Mouse (Mus musculus): ENCODE results near the gene Eif6.
"Not testable (repeated sequence)": the region's sequence is repeated elsewhere in the genome, so short reads cannot be mapped to it uniquely, and the experiment has no call there.

The Eif6 gene

DNA sequence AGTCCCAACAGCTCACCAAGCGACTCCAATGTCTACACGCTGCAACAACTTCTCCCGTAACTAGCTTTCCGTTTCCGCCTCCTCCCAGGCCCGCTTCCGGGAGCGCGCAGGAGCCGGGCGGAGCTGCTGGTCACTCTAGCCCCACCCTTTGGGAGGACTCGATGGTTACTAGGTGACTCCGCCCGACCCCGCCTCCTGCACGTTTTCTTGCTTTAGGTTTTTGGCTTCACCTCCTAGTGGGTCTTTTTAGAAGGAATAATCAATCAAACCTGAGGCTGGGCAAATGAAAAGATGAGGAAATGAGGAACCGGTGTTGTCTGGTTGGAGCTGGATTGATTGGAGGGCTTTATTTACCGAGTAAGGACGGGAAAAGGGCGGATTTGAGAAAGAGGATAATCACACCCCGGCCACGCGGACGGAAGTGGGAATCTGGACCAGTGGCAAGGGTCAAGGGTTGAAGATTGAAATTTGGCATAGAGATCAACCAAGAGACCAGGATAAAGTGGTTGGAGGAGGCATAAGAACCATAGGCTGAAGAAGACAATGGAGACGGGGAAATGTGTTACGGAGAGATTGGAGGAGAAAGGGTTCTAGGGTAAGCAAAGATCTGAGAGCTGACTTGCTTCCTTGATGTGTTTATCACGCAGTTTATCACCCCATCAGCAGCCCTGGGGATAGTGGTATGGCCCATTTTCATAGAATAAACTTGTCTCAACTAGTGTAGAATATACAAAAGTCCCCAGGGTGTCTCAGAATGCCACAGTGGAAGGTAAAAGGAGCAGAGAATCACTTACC is at the start of gene Eif6:
TSS of gene Eif6 (minus strand) at position 296 of the 795 bp plus-strand sequence.
- peak; percentile 91 for DNase-seq (ENCODE audit: low spot score)

DNA sequence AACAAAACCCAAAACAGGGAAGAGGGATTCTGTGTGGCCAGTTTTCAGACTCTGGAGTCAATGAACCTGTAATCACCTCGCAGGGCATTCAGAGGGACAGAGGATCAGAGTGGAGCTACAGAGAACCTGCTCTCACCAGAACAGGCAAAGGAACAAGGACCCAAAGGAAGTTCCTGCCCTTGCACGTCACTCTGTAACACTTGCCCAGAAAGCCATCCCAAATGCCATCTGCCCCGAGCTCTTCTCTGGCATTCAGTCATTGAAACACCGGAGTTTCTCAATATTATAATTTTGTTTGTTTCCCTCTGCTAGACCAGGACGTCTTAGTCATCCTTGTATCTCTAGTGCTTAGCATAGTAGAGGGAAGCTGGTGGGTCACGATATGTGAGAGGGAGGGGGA is 46.9 kb upstream of the Eif6 start:
- no peak for DNase-seq (ENCODE audit: low spot score)

DNA sequence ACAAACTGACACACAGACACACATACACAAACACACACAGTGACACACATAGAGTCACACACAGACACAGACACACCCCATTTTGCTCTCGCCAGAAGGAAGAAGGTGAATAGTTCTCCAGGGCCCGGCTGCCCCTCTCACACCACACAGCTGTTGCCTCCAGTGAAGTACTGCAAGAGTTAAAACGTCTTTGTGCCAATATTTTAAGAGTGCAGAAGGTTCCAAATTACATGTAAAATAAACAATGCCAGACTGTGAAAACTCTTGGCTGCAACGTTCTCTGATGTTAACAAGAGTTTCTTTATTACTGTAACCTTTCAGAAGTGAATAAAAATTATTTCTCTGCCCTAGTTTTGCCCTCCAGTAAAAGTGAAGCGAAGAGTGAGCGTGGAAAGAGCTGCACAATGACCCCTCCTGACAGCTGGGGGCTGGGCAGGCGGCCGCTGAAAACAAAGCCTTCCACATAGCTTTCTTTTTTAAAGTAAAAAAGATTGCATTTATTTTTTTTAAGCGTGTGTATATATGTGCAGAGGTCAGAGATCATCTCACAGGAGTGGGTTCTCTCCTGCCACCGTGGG is 46.3 kb upstream of the Eif6 start:
- DNase-seq (ENCODE audit: low spot score) = no peak

- DNase-seq (ENCODE audit: low spot score) = no peak
These were observed 45.8 kb upstream of the Eif6 start for GRCm38 (mm10) chr2:155872486-155872885.

- no peak for DNase-seq (ENCODE audit: low spot score)
These were observed 43.0 kb upstream of the Eif6 start for GRCm38 (mm10) chr2:155869772-155870171.

DNA sequence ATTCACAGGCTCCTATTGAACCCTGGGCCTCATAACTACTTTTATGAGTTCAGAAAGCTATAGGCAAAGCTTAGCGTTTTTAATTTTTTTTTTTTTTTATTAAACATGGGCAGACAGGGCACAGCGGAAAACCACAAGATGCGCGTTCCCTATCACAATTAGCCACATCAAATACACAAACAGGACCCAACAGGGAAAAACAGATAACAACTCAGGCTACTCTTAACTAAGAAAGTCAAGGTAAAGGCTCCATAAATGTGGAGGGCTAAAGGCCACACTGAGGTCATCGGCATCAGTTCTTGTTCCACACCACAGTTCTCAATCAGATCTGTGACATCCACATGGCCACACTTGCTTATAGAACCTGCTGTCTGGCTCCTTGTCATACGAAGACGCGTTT is 41.6 kb upstream of the Eif6 start:
- no peak for DNase-seq (ENCODE audit: low spot score)

DNA sequence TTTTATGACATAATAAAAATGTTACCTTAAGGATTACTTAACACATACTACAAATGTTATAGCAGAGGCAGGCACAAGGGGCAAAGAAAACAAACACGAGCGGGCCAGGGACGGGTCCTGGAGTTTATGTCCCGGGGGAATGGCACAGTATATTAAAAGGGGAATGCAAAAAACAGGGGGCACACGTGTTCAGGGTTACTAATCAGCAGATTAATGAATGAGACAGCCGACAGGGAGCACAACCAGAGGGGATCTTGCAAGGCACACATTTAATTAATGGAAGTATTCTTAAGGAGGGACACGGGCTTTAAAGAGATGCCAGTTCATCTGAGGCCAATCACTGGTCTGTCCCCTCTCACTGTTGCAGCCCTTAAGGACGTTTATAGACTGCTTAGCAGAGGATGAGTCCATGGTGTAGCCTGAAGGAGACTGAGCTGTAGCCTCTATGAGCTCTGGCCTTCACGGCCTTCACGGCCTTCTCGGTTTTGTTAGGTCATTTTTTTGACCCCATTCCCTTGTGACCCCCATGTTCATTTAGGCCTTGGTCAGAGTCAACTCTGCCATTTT is 36.7 kb upstream of the Eif6 start:
- no peak for DNase-seq (ENCODE audit: low spot score)

DNA sequence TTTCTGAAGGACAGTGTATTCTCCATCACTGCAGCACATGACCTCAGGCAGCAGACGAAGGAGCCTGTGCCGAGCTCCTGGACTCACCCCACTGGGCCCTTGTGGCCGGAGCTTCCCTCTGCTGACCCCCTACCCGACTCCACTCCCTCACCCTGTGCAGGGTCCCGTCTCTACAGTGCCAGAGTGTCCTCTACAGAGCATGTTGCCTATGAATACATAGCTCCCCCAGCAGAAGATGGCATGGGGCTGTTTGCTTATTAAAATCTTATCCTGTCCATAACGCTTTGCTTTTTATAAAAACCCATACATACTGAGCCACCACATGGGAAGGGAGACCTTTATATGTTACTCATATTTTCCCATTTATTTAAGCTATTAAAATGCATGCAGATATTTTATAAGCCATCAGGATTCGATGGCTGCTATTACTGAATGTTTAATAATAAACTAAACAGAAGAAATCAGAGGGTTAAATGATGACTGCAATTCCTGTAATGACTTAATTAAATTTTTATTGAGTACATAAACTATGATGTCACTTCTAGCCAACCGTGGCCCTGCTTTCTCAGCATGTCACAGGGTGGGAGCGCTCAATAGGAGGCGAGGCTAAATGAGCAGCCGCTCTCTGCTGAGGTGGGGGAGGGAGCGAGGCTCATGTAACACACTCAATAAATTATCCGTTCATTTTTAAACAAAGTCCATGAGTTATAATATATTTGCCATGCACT is 36.0 kb upstream of the Eif6 start:
- no peak for DNase-seq (ENCODE audit: low spot score)

- DNase-seq (ENCODE audit: low spot score) = no peak
These were observed 34.9 kb upstream of the Eif6 start for GRCm38 (mm10) chr2:155861581-155861980.

GRCm38 (mm10) chr2:155860102-155860501 is 33.4 kb upstream of the Eif6 start:
- DNase-seq (ENCODE audit: low spot score) = no peak

DNA sequence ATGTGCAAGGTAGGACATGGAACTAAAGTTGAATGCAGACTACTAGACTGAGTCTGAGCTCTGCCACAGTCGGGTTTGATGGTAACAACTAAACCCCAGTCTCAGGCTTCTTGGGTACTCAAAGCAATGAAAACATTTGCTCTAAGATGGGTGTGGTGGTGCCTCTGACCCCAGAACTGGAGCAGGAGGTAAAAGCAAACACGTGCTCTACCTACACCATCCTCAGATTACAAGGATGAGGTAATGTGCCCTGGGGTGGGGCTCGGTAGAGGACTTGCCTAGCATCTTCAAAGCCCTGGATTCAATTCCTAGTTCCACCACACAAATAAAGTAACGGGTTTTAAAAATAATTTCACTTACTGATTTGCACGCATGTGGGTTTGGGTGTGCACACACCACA is 25.8 kb upstream of the Eif6 start:
- no peak for DNase-seq (ENCODE audit: low spot score)

- DNase-seq (ENCODE audit: low spot score) = no peak
These were observed 23.4 kb upstream of the Eif6 start for GRCm38 (mm10) chr2:155850120-155850519.

DNA sequence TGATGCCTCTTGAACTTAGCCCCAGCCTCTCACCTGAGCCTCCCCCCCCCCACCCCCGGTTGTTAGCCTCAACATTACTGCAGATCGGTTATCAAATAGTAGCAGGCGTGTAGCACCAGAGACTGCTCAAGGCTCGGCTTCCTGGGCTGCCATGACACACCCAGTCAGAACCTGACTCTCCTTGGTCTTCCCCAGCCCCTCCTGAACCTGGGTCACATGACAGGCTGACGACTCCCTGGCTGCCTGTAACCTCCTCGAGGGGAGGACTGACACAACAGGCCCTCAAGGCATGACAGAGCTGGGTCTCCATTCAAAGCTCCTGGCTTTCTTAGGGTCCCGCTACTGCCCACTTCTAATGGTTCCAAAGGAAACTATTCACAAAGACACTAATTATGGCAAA is 22.7 kb upstream of the Eif6 start:
- DNase-seq (ENCODE audit: low spot score) = no peak

GRCm38 (mm10) chr2:155848291-155848690 is 21.6 kb upstream of the Eif6 start:
- DNase-seq (ENCODE audit: low spot score) = peak; percentile 79

DNA sequence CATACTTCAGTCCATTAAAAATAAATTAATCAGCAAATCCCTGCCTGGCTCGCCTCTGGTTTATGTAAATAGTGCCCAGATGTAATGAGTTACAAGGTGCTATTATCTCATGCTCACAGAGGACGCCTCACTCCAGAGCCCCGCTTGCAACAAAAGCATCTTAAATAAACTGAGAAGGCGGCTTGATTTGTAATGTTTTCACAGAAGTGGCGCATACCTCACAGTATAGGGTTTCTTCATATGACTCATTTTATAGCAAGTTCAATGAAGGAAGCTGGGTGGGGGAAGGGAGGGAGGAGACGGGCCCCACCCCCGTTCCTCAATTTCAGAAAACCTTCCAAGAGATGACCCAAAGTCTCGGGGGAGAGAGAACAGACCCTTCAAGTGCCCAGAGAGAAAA is 20.2 kb upstream of the Eif6 start:
- DNase-seq (ENCODE audit: low spot score) = no peak

DNA sequence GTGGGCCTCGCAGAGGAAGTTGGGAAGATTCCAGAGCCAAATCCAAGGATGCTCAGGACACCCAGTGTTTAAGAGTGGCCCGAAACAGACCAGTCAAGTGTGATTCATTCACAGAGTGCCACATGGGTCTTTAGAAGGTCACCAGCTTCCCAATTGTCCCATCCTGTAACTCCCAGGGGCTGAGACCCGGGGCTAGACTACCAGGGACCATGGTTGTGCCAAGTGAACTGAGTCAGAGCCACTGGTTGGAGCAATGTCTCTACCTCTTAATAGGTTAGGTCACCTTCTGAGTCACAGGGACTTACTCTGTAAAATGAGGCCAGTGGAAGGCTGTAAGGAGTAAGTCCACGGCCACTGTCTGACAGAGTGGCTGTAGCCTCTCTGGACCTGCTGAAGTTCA is 12.2 kb upstream of the Eif6 start:
- no peak for DNase-seq (ENCODE audit: low spot score)

DNA sequence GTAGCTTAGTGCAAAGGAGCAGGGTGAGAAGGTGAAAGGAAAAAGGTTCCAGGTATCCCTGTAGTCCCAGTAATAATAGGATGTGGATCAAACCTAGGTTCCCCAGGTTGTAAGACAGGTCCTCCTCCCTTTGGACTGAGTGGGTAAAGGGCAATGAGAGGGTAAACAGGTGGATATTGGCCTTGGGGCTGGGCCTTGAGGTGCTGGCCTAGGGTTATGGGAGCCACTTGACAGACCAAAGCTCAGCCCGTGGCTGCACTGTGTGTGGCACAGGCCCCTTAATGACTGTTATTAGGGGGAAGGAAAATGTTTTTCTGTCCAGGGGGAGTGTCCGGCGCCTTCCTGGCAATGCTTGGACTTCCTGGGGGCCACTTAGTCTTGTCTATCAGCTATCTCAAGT is 11.2 kb upstream of the Eif6 start:
- no peak for DNase-seq (ENCODE audit: low spot score)

DNA sequence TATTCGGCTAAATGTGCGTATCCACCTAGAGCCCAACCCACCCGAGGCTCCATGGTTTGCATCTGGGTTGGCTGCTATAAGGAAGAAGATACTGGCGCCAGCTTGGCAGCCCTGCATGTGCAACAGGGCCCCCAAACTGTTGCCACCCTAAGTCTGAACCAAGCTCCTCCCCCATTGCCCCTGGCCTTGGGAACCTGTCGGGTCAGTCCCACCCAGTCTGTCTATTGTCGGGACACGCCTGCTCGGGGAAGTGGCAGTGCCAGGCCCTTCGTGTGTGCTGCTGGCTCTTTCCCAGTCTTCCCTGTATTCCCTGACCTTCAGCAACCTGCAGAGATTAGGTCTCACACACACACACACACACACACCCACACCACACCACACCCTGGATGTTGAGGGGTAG is 8.0 kb upstream of the Eif6 start, which contains the start of gene Fam83c:
TSS of gene Fam83c (minus strand) at position 123 of the 400 bp plus-strand sequence.
- DNase-seq (ENCODE audit: low spot score) = no peak

- not testable (repeated sequence) for DNase-seq (ENCODE audit: low spot score)
These were observed 5.4 kb upstream of the Eif6 start for GRCm38 (mm10) chr2:155832087-155832486.

GRCm38 (mm10) chr2:155831302-155831701 is 4.6 kb upstream of the Eif6 start:
- DNase-seq (ENCODE audit: low spot score) = no peak

- no peak for DNase-seq (ENCODE audit: low spot score)
These were observed 4.1 kb upstream of the Eif6 start for GRCm38 (mm10) chr2:155830841-155831240.

- DNase-seq (ENCODE audit: low spot score) = no peak
These were observed 658 bp downstream of the Eif6 start for GRCm38 (mm10) chr2:155825904-155826629.
